Mouse (Mus musculus) hindbrain, embryonic 12.5 days (tissue): ENCODE results near the gene Mbd3. TPM values are rescaled to one million over a fixed set of nuclear protein-coding genes. Genes with fewer than 3 reads are reported as not detected.

ENCODE experiments used
- ATAC-seq: fragments of 200-750 bp; cut with Nextera tagmentation; 2 replicates; pipeline ENCODE4 v1.8.0; 2017; ENCODE audit warnings: moderate TSS enrichment; ENCODE audit not compliant: low FRiP score
- H3K27ac ChIP-seq: fragments of 300-500 bp; sonication (generic); 2 replicates; pipeline ENCODE4 v1.5.1; 2016; ENCODE audit warnings: mild to moderate bottlenecking
- H3K27me3 ChIP-seq: fragments of 300-500 bp; sonication (generic); 2 replicates; pipeline ENCODE4 v1.6.1; 2016; ENCODE audit warnings: mild to moderate bottlenecking
- H3K36me3 ChIP-seq: fragments of 300-500 bp; sonication (generic); 2 replicates; pipeline ENCODE4 v1.6.1; 2016; ENCODE audit warnings: mild to moderate bottlenecking
- H3K4me1 ChIP-seq: fragments of 300-500 bp; sonication (generic); 2 replicates; pipeline ENCODE4 v1.6.1; 2016
- H3K4me2 ChIP-seq: fragments of 300-500 bp; sonication (generic); replicated peaks from 2 replicates; pipeline ENCODE4 v1.6.1; 2016; ENCODE audit warnings: mild to moderate bottlenecking
- H3K4me3 ChIP-seq: fragments of 300-500 bp; sonication (generic); 2 replicates; pipeline ENCODE4 v1.5.1; 2016; ENCODE audit warnings: mild to moderate bottlenecking
- H3K9ac ChIP-seq: fragments of 300-500 bp; sonication (generic); 2 replicates; pipeline ENCODE4 v1.6.1; 2016; ENCODE audit warnings: mild to moderate bottlenecking, moderate library complexity
- H3K9me3 ChIP-seq: fragments of 300-500 bp; sonication (generic); replicated peaks from 2 replicates; pipeline ENCODE4 v1.6.1; 2016; ENCODE audit warnings: mild to moderate bottlenecking
- WGBS: fragments of 180-500 bp; shearing (Covaris S2); methylation state at CpG from one replicate; pipeline ENCODE4 v1.1.7; 2016; 5-methylcytosine and 5-hydroxymethylcytosine counted together
- polyA plus RNA-seq: library from polyadenylated mRNA; unstranded; fragments of >200 nt; fragmentation: Nextera tagmentation; extraction: Ambion mirVana; gene quantifications from 2 replicates; pipeline ENCODE4 v1.2.1, GENCODE M21; 2016

Mbd3 gene
- polyA plus RNA-seq, 1 experiment from 2014 or later: 296 TPM

- Histone ChIP-seq H3K9me3 (no peaks in the 10 kb centered on the region), H3K36me3 (peaks cover 84% of the 10 kb centered on the region), H3K9ac (0 out of 2 replicates have a peak overlapping the region, but pooled peaks have one; percentile 14), H3K4me1 (peaks cover 35% of the 10 kb centered on the region), H3K27ac (peak overlapping the region; percentile 65; the same call in 1 of the 2 replicates), H3K4me3 (no peak overlapping the region), H3K27me3 (no peaks in the 10 kb centered on the region), H3K4me2 (no peak overlapping the region)
- WGBS: 91% methylated on average over 8 of the region's 8 CpGs
- ATAC-seq: no peak
These were observed 21.9 kb upstream of the Mbd3 start for GRCm38 (mm10) chr10:80421208-80421607.

- peaks cover 35% of the 10 kb centered on the region for H3K4me1 ChIP-seq
- 92% methylated on average over 10 of the region's 10 CpGs for WGBS
These were observed 21.4 kb upstream of the Mbd3 start for GRCm38 (mm10) chr10:80420729-80421128.

GRCm38 (mm10) chr10:80419419-80419818 is 20.1 kb upstream of the Mbd3 start:
- Histone ChIP-seq H3K36me3 (peaks cover 84% of the 10 kb centered on the region), H3K27ac (peak overlapping the region; percentile 65), H3K27me3 (no peaks in the 10 kb centered on the region), H3K4me2 (no peak overlapping the region), H3K4me1 (peaks cover 35% of the 10 kb centered on the region), H3K4me3 (no peak overlapping the region), H3K9me3 (no peaks in the 10 kb centered on the region), H3K9ac (no peak overlapping the region)
- WGBS: 76% methylated on average over 8 of the region's 8 CpGs
- 0 out of 2 replicates have a peak, but pooled peaks have one; percentile 2 for ATAC-seq

More at GRCm38 (mm10) chr10:80420729-80421128, 21.4 kb upstream of the Mbd3 start:
- H3K9ac ChIP-seq: 0 out of 2 replicates have a peak overlapping the region, but pooled peaks have one; percentile 14
- H3K4me2 ChIP-seq: no peak overlapping the region
- H3K27me3 ChIP-seq: no peaks in the 10 kb centered on the region
- peaks cover 84% of the 10 kb centered on the region for H3K36me3 ChIP-seq
- ATAC-seq: no peak
- H3K9me3 ChIP-seq: no peaks in the 10 kb centered on the region
- no peak overlapping the region for H3K27ac ChIP-seq
- no peak overlapping the region for H3K4me3 ChIP-seq

DNA sequence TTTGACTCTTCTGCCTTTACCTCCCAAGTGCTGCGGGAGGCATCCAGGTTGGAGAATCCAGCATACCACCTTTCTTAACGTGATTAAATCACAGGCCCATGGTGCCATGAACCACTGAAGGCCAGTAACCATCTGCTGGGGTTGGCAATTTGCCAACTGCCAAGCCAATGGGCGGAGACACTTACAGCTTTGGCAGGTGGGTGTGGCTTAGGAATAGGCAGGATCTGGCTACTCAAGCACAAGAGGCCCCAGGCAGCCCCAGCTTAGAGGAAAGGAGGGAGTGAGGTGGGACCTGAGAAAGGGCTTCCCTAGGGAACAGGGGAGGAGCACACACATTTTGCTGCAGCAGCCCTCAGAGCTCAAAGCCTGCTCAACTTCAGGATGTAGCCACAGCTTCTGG is 19.0 kb upstream of the Mbd3 start:
- Histone ChIP-seq H3K4me1 (peaks cover 30% of the 10 kb centered on the region), H3K9me3 (no peaks in the 10 kb centered on the region), H3K4me3 (no peak overlapping the region), H3K9ac (no peak overlapping the region), H3K27ac (peak overlapping the region; percentile 65), H3K27me3 (no peaks in the 10 kb centered on the region), H3K36me3 (peaks cover 89% of the 10 kb centered on the region), H3K4me2 (no peak overlapping the region)
- ATAC-seq: peak; percentile 57
- WGBS: 62% methylated on average over 3 of the region's 3 CpGs

- no peaks in the 10 kb centered on the region for H3K9me3 ChIP-seq
- no peak overlapping the region for H3K4me3 ChIP-seq
- no peak overlapping the region for H3K9ac ChIP-seq
- no peaks in the 10 kb centered on the region for H3K27me3 ChIP-seq
- H3K36me3 ChIP-seq: peaks cover 94% of the 10 kb centered on the region
- peaks cover 27% of the 10 kb centered on the region for H3K4me1 ChIP-seq
- H3K27ac ChIP-seq: peak overlapping the region; percentile 65; the same call in 1 of the 2 replicates
- 90% methylated on average over 1 of the region's 1 CpGs for WGBS
- H3K4me2 ChIP-seq: no peak overlapping the region
- ATAC-seq: peak; percentile 2; the same call in 1 of the 2 replicates
These were observed 18.5 kb upstream of the Mbd3 start for GRCm38 (mm10) chr10:80417841-80418240.

DNA sequence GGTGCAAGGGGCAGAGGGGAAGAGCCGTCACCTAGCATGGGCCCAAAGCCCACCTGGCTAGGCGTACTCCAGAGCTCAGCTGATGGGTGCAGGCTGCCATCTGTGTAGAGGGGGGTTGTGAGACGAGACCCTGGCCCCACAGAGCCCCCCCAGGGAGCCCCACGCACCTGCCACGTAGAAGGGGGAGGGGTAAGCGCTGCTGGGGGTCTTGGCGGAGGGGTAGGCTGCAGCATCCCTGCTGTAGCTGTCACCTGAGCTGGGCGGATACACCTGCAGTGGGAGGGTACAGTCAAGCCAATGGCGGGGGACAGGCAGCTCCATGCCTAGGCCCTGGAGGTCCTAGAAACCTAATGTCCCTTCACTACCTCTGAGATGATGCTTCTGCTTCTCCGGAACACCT is 18.0 kb upstream of the Mbd3 start:
- no peak for ATAC-seq
- Histone ChIP-seq H3K4me3 (no peak overlapping the region), H3K27ac (no peak overlapping the region; the same call in 1 of the 2 replicates), H3K4me2 (no peak overlapping the region), H3K9ac (0 out of 2 replicates have a peak overlapping the region, but pooled peaks have one; percentile 32), H3K9me3 (no peaks in the 10 kb centered on the region), H3K27me3 (no peaks in the 10 kb centered on the region), H3K36me3 (peaks cover 98% of the 10 kb centered on the region), H3K4me1 (peaks cover 27% of the 10 kb centered on the region)
- WGBS: 88% methylated on average over 10 of the region's 10 CpGs

- no peak overlapping the region for H3K4me2 ChIP-seq
- H3K9me3 ChIP-seq: no peaks in the 10 kb centered on the region
- no peak overlapping the region for H3K9ac ChIP-seq
- no peaks in the 10 kb centered on the region for H3K27me3 ChIP-seq
- no peak overlapping the region for H3K4me3 ChIP-seq
- H3K4me1 ChIP-seq: peaks cover 27% of the 10 kb centered on the region
- 94% methylated on average over 7 of the region's 7 CpGs for WGBS
- no peak overlapping the region for H3K27ac ChIP-seq
- H3K36me3 ChIP-seq: peaks cover 100% of the 10 kb centered on the region
- ATAC-seq: no peak
These were observed 16.2 kb upstream of the Mbd3 start for GRCm38 (mm10) chr10:80415566-80415965.

DNA sequence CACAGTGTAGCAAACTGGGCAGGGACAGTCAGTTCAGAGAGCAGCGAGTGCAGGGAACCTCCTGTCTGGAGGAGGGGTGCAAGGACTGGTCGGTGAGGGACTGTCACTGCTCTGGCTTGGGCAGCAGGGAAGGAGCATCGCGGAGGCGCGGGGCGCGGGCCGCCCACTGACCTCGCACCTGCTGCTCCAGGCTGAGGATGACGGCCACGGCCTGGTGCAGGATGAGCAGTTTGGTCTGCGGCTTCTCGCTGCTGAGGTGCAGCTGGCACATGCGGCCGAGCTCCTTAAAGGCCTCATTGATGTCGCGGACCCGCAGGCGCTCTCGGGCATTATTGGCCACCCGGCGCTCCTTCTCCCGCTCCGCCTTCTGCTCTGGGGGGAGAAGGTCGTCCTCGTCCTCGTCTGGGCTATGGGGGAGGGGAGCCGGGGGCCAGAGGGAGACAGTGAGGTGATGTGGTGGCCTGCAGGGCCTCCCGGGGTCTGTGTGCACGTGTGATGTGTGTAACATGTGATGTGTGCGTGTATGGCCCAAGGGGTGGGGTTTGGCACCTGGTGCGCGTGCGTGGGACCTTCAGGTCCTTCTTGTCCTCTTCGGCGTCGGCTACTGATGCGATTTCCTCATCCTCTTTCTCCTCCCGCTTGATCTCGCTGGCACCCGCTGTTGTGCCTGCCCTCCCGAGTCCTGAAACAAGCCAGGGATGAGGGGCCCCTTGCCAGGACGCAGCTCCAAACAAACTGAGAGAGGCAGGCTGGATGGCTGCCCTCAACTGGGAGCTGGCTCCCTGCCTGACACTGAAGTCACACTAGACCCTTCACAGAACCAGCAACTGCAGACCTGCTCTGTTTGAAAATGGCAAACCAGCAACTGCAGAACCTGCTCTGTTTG is 13.5 kb upstream of the Mbd3 start:
- Histone ChIP-seq H3K27ac (0 out of 2 replicates have a peak overlapping the region, but pooled peaks have one; percentile 23), H3K9ac (no peak overlapping the region), H3K36me3 (peaks cover 90% of the 10 kb centered on the region), H3K4me1 (peaks cover 6% of the 10 kb centered on the region), H3K4me2 (no peak overlapping the region), H3K9me3 (no peaks in the 10 kb centered on the region), H3K4me3 (no peak overlapping the region), H3K27me3 (no peaks in the 10 kb centered on the region)
- 84% methylated on average over 42 of the region's 44 CpGs for WGBS
- no peak for ATAC-seq

GRCm38 (mm10) chr10:80407924-80408323 is 8.6 kb upstream of the Mbd3 start:
- H3K4me2 ChIP-seq: no peak overlapping the region
- H3K9ac ChIP-seq: no peak overlapping the region
- WGBS: 47% methylated on average over 4 of the region's 4 CpGs

DNA sequence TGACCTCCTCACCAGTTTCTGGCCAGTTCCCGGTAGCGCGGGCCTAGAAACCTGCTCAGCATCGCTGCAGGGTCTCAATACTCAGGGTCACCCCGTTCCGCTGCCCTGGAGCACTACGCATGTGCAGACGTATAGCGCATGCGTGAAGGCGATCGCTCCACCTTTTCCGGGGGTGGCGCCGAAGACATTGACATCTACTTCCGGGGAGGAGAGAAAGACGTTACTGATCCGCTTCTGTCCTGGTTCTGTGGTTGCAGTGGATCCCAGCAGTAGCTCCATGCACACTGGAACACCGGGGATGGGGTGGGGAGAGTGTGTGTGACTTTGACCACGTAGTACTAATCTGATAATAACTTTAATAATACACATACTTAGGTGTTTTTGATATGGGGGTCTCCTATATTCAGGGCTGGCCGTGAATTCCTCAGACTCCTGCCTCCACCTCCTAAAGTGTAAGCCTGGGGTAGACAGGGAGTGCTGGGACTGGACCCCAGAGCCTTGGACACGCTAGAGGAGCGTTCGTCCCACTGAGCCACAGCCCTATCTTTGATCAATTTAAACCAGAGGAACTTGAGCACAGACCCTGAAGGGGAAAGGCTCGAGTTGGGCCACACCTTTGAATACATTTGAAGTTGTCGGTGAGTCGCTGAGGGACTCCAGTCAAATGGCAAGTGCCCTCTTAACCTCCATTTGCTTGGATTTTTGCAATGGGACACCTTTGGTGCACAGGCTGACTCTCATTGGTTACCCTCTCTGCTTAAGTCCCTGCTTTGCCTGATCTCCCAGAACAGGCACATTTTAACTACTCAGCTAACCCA is 7.5 kb upstream of the Mbd3 start, which contains the start of gene Uqcr11:
Gene Uqcr11 (minus strand): TSS at position 147 of the 818 bp plus-strand sequence.
- WGBS: 2% methylated on average over 27 of the region's 27 CpGs
- no peaks in the 10 kb centered on the region for H3K9me3 ChIP-seq
- no peaks in the 10 kb centered on the region for H3K27me3 ChIP-seq
- peak within 1 kb of the TSS; percentile 97 for H3K4me2 ChIP-seq
- H3K36me3 ChIP-seq: peaks cover 51% of the 10 kb centered on the region
- peak within 1 kb of the TSS; percentile 85 for H3K27ac ChIP-seq
- ATAC-seq: peak; percentile 72
- peak within 1 kb of the TSS; percentile 82 for H3K9ac ChIP-seq
- peak within 1 kb of the TSS; percentile 75 for H3K4me3 ChIP-seq
- peaks cover 26% of the 10 kb centered on the region for H3K4me1 ChIP-seq

More at GRCm38 (mm10) chr10:80407924-80408323, 8.6 kb upstream of the Mbd3 start:
- Histone ChIP-seq H3K4me1 (peaks cover 26% of the 10 kb centered on the region), H3K9me3 (no peaks in the 10 kb centered on the region), H3K27ac (peak overlapping the region; percentile 85; the same call in 1 of the 2 replicates), H3K36me3 (peaks cover 53% of the 10 kb centered on the region), H3K4me3 (no peak overlapping the region), H3K27me3 (no peaks in the 10 kb centered on the region)
- no peak for ATAC-seq

- Histone ChIP-seq H3K4me2 (peak overlapping the region; percentile 97), H3K9me3 (no peaks in the 10 kb centered on the region), H3K9ac (peak overlapping the region; percentile 82), H3K4me1 (peaks cover 27% of the 10 kb centered on the region), H3K27ac (no peak overlapping the region), H3K36me3 (peaks cover 47% of the 10 kb centered on the region), H3K4me3 (peak overlapping the region; percentile 75), H3K27me3 (no peaks in the 10 kb centered on the region)
- 62% methylated on average over 10 of the region's 10 CpGs for WGBS
- no peak for ATAC-seq
These were observed 6.3 kb upstream of the Mbd3 start for GRCm38 (mm10) chr10:80405481-80406173.
